Mouse (Mus musculus) bone marrow, adult 2 months (tissue): ENCODE measurements around the gene Naaladl1.

ENCODE experiments used
- CTCF ChIP-seq: fragments of 200-500 bp; IDR thresholded peaks from 2 replicates; pipeline ENCODE4 v1.5.1; 2011; ENCODE audit warnings: low read length, control low read depth; ENCODE audit not compliant: control insufficient read depth, insufficient read depth
- POLR2A ChIP-seq: fragments of 200-500 bp; IDR thresholded peaks from 2 replicates; pipeline ENCODE4 v1.6.1; 2011; ENCODE audit warnings: low read depth, mild to moderate bottlenecking, control low read depth, low read length, borderline replicate concordance; ENCODE audit not compliant: control insufficient read depth

DNA sequence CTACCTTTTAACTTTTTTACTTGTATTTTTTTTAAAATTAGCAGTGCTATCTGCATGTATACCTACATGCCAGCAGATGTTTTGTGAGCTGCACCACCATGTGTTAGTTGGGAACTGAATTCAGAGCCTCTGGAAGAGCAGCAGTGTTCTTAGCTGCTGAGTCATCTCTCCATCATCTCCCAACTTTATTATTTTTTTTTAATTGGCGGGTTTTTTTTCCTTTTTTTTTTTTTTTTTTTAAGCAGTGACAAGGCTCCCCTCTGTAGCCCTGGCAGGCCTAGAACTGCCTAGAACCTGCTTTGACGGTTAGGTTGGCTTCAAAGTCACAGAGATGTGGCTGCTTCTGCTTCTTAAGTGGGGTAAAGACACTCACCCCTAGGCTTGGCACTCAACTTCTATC is 19.3 kb downstream of the Naaladl1 start:
- TF ChIP-seq CTCF (no peak), POLR2A (no peak)
